Mouse (Mus musculus): ENCODE measurements around the gene Hadhb.

- TF ChIP-seq EP300 (IDR thresholded peaks at IDR 0.05; ENCODE audit: insufficient read depth, low read depth, low read length) (no peak), CTCF (IDR thresholded peaks at IDR 0.05) (no peak)
Observed at GRCm38 (mm10) chr5:30231891-30232270, 76.8 kb downstream of the Hadhb start.

All from heart, adult 2 months (tissue).